Mouse (Mus musculus) E14TG2a.4 (cell line): ENCODE results near the gene Rsph6a.

ENCODE experiments used
- CTCF ChIP-seq: conservative IDR thresholded peaks from 2 replicates; pipeline ENCODE4 v1.5.1; 2014; ENCODE audit warnings: low read length
- NANOG ChIP-seq: IDR thresholded peaks from 2 replicates; pipeline ENCODE4 v1.6.1; 2014; ENCODE audit warnings: borderline replicate concordance, low read length, mixed read lengths

DNA sequence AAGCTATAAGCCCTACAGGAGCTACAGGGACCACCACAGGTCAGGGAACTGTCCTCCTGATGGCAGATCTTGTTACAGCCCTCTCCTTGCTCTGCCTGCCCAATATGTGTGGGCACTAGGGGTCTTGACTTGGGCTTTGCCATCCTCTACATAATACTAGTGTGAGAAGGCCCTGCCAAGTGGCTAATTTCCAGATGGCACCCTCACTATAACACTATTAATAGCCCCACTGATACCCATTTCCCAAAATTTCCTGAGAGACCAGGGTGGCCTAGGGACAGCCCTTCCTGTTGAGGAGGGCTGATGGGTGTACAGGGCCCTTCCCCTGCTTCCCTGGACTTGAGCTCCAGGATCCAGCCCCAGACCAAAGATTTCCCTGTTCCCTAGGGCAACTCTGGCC lies 43.4 kb downstream of the Rsph6a start:
- TF ChIP-seq CTCF (no peak), NANOG (no peak)
